Mouse (Mus musculus) urinary bladder, adult 2 months (tissue): ENCODE measurements around the gene Atp11a. TPM values are rescaled to one million over a fixed set of nuclear protein-coding genes. Genes with fewer than 3 reads are reported as not detected.

ENCODE experiments used
- DNase-seq: peaks from one replicate; pipeline ENCODE4 v3.0.0; 2022; ENCODE audit warnings: low spot score
- polyA plus RNA-seq: library from polyadenylated mRNA; depleted of rRNA; stranded (reverse); fragments of >200 nt; gene quantifications from 2 replicates; pipeline ENCODE4 v1.2.3, GENCODE M21; 2012; rRNA removed

Atp11a gene
- polyA plus RNA-seq, 1 experiment = 90.9 TPM

DNA sequence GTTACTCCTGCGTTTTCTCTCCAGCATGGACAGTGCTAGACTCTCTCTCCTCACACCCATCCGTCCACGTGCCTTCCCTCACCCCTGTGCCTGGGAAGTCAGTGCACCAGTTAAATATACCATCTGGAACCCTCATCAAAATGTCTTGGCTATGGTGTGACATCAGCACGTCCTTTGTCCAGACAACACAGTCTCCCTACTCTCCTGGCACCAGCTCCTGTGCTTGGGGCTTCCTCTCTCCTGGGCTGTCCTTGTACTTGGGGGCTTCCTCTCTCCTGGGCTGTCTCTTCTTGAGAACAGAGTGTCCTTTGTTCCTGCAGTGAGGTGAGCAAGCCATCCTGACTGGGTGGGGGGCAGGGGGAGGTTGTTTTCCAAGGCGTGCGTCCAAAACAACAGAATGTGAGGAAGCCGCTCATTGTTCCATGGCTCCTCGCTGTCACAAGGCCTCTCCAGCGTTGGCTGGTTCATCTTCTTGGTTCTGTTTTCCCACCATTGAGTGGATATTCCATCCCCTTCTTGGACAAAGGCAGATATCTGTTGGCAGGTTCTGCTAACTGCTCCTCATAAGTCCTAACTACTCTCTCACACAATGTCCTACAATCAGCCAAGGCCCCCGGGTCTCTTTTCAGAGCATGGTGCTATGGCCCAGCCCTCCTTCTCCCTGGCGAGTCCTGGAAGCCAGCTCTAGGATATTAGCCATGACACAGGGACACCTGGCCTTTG lies 148.9 kb downstream of the Atp11a start:
- DNase-seq = no peak

DNA sequence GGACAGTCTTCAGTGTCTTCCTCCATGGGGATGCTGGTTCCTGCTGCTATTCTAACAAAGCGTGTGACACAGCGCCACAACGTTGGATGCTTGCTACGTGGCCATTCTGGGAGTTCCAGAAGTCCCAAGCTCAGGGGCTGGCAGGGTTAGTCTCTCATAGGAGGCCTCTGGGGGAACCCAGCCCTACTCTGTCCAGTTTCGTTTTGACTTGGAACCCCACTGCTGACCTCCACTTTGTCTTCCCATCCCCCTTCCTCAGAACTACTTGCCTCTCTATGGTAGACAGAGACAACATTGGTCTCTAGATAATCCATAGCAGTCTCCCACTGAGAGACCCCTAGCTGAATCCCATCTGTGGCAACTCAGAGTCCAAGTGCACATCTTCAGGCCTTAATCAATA lies 149.8 kb downstream of the Atp11a start:
- no peak for DNase-seq

DNA sequence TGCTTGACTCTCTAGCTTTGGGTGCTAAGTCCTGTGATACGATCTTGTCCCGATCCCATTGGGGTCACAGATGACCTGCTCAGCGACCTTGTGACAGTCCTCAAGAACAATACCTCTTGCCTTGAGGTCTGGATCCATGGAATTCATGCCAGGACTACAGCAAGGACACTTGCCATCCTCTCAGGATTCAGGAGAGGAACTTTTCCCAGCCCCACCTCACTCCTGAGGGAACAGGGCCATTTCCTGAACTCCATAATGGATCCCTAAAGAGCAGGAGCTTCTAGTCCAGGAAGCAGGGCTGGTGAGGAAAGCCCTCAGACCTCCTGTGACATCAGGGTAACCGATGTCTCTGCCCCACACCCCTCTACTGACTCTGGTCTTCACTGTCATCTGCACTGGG lies 150.9 kb downstream of the Atp11a start:
- no peak for DNase-seq

DNA sequence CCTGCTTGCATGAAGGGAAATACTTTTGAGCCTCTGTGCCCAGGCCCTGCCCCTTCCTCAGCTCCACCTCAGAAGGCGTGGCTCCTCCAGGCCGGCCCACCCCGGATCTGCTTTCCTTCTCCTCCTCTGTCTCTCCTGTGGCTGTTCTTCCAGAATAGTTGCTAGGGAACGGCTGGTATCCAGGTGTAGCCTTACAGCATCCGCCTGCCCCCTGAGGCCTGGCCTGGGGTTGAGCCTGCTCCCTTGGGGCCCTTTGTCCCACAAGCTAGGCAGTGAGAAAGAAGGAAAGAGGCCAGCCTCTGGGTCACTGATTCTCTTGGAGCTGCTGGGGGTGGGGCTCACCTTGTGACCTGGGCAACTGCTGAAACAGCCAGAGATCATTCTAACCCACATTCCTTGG lies 155.2 kb downstream of the Atp11a start:
- no peak for DNase-seq

DNA sequence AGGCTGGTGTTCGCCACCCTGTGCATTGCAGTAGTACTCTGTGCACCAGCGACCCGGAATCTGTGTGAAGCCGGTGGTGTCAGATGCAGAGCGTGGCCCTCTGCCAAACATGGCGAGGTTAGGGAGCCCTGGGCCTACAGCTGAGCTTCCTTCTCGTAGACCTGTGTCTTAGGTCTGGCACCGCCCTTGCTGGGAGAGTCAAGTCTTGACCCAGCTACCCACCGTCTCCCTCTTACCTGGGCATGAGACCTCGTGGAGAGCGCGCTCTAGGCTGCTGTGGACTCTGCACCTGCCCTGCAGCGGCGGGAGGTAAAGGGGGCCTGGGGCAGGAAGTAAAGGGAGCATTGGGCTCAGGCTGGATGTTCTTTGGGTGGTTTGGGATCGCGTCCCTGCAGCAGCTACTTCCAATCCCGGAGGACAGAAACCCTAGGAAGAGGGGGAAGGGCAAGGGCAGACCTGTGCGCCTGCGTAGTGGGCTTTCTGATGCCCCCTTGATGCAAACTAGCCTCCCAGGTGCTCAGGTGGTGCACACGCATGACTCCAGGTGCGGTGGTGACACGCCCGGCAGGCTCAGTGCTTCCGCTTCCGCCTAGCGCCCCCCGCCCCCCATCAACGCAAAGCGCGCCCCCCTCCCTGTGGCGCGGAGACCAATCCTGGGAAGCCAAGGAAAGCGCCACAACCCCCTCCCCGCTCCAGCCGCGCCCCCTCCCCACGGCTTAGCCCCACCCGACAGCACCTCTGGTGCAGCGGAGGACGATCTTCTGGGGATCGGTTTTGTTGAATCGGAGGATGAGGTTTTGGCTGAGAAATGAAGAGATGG lies 158.6 kb downstream of the Atp11a start:
- no peak for DNase-seq

GRCm38 (mm10) chr8:12916156-12916900 lies 159.5 kb downstream of the Atp11a start:
- no peak for DNase-seq

DNA sequence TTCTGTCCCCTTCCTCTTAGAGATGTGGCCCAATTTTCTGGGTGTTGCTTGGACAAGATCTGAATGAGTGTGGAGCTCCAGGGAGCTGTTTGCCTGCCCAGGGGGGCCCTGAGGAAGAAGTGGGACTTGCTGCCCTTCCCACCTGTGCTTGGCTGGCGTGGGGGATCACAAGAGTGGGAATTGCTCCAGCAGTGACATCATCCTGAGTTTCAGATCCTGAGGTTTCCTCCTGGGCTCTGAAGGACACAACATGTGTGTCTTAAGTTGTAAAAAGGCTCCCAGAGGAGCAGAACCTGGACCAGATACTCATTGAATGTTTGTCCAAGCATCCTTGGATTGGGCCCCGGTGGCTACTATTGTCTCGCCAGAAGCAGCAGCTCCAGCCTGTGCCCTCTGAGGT lies 160.2 kb downstream of the Atp11a start:
- DNase-seq = no peak

DNA sequence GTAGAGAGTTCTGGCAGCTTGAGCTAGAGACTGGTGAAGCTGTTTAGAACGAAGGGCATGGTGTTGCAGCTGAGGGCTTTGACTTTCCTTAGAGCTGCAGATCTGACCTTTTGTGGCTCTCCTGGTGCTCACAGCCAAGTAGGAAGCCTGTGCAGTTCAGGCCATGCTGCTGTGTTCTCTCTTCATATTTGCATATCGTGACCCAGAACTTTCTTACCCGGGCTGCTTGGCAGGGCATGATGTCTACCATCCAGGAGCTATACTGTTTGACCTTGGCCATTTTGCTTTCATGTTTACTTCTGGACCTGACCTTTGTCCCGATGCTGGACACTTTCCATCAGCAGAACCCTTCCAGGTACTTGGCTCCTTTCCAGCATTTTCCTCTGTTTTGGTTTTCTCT lies 161.0 kb downstream of the Atp11a start:
- no peak for DNase-seq

Other genes starting within 250 kb of the Atp11a start
- gene Spaca7, start 184.0 kb upstream of the Atp11a start, polyA plus RNA-seq = not detected in 2 replicates
- gene Tubgcp3, start 84.8 kb upstream of the Atp11a start, polyA plus RNA-seq = 46.2 and 57.2 TPM in 2 replicates
- 4.8 and 10.3 TPM in 2 replicates for gene Mcf2l, start 116.8 kb downstream of the Atp11a start, polyA plus RNA-seq